Mouse (Mus musculus): ENCODE data around the gene Cd3d. TPM values are rescaled to one million over a fixed set of nuclear protein-coding genes. Genes with fewer than 3 reads are reported as not detected.

The Cd3d gene
- polyA plus RNA-seq, 1 experiment from 2014 or later = not detected

- H3K36me3 ChIP-seq (ENCODE audit: control insufficient read depth, insufficient read depth, low read length) = no peaks in the 10 kb centered on the region
- no peaks in the 10 kb centered on the region for H3K4me1 ChIP-seq (replicated peaks; ENCODE audit: control insufficient read depth, insufficient read depth, low read length)
- H3K27ac ChIP-seq (ENCODE audit: low read depth) = no peak overlapping the region
- H3K9me3 ChIP-seq (ENCODE audit: control insufficient read depth, low read length) = no peaks in the 10 kb centered on the region
- no peak overlapping the region for H3K9ac ChIP-seq (ENCODE audit: low read length)
- H3K4me2 ChIP-seq (ENCODE audit: low read length) = no peak overlapping the region
- DNase-seq (ENCODE audit: low spot score) = no peak
- no peak for ATAC-seq (replicated peaks; ENCODE audit: low FRiP score, low TSS enrichment, low read depth)
- WGBS = 82% methylated on average over 2 of the region's 2 CpGs
- H3K4me3 ChIP-seq (ENCODE audit: low read depth, low read length) = no peak overlapping the region
- no peaks in the 10 kb centered on the region for H3K27me3 ChIP-seq (replicated peaks; ENCODE audit: control insufficient read depth, insufficient read depth, low read length)
Observed at GRCm38 (mm10) chr9:44983001-44983400, 1.4 kb downstream of the Cd3d start.

- Histone ChIP-seq H3K27me3 (replicated peaks; ENCODE audit: control insufficient read depth, insufficient read depth, low read length) (no peaks in the 10 kb centered on the region), H3K4me1 (replicated peaks; ENCODE audit: control insufficient read depth, insufficient read depth, low read length) (no peaks in the 10 kb centered on the region), H3K36me3 (ENCODE audit: control insufficient read depth, insufficient read depth, low read length) (no peaks in the 10 kb centered on the region), H3K4me3 (ENCODE audit: low read depth, low read length) (no peak overlapping the region), H3K9ac (ENCODE audit: low read length) (no peak overlapping the region), H3K27ac (ENCODE audit: low read depth) (no peak overlapping the region), H3K4me2 (ENCODE audit: low read length) (no peak overlapping the region), H3K9me3 (ENCODE audit: control insufficient read depth, low read length) (no peaks in the 10 kb centered on the region)
- no peak for ATAC-seq (replicated peaks; ENCODE audit: low FRiP score, low TSS enrichment, low read depth)
- DNase-seq (ENCODE audit: low spot score) = no peak
- 71% methylated on average over 3 of the region's 3 CpGs for WGBS
Observed at GRCm38 (mm10) chr9:44985721-44986161, 4.2 kb downstream of the Cd3d start.

GRCm38 (mm10) chr9:44986242-44986781 is 4.7 kb downstream of the Cd3d start:
- Histone ChIP-seq H3K27me3 (replicated peaks; ENCODE audit: control insufficient read depth, insufficient read depth, low read length) (no peaks in the 10 kb centered on the region), H3K4me3 (ENCODE audit: low read depth, low read length) (no peak overlapping the region), H3K36me3 (ENCODE audit: control insufficient read depth, insufficient read depth, low read length) (no peaks in the 10 kb centered on the region), H3K27ac (ENCODE audit: low read depth) (no peak overlapping the region), H3K9me3 (ENCODE audit: control insufficient read depth, low read length) (no peaks in the 10 kb centered on the region), H3K4me1 (replicated peaks; ENCODE audit: control insufficient read depth, insufficient read depth, low read length) (no peaks in the 10 kb centered on the region), H3K9ac (ENCODE audit: low read length) (no peak overlapping the region), H3K4me2 (ENCODE audit: low read length) (no peak overlapping the region)
- DNase-seq (ENCODE audit: low spot score) (no peak), ATAC-seq (replicated peaks; ENCODE audit: low FRiP score, low TSS enrichment, low read depth) (no peak)
- 59% methylated on average over 14 of the region's 14 CpGs for WGBS

GRCm38 (mm10) chr9:44986976-44987375 is 5.4 kb downstream of the Cd3d start:
- Histone ChIP-seq H3K4me1 (replicated peaks; ENCODE audit: control insufficient read depth, insufficient read depth, low read length) (no peaks in the 10 kb centered on the region), H3K9me3 (ENCODE audit: control insufficient read depth, low read length) (no peaks in the 10 kb centered on the region), H3K27ac (ENCODE audit: low read depth) (no peak overlapping the region), H3K4me2 (ENCODE audit: low read length) (no peak overlapping the region), H3K9ac (ENCODE audit: low read length) (no peak overlapping the region), H3K27me3 (replicated peaks; ENCODE audit: control insufficient read depth, insufficient read depth, low read length) (no peaks in the 10 kb centered on the region), H3K4me3 (ENCODE audit: low read depth, low read length) (no peak overlapping the region), H3K36me3 (ENCODE audit: control insufficient read depth, insufficient read depth, low read length) (no peaks in the 10 kb centered on the region)
- ATAC-seq (replicated peaks; ENCODE audit: low FRiP score, low TSS enrichment, low read depth) (no peak), DNase-seq (ENCODE audit: low spot score) (no peak)
- WGBS = 62% methylated on average over 5 of the region's 5 CpGs

GRCm38 (mm10) chr9:44991821-44992220 is 10.2 kb downstream of the Cd3d start:
- WGBS = 79% methylated on average over 2 of the region's 2 CpGs
- Histone ChIP-seq H3K27ac (ENCODE audit: low read depth) (no peak overlapping the region), H3K27me3 (replicated peaks; ENCODE audit: control insufficient read depth, insufficient read depth, low read length) (no peaks in the 10 kb centered on the region), H3K9ac (ENCODE audit: low read length) (no peak overlapping the region), H3K4me2 (ENCODE audit: low read length) (no peak overlapping the region), H3K4me3 (ENCODE audit: low read depth, low read length) (no peak overlapping the region), H3K4me1 (replicated peaks; ENCODE audit: control insufficient read depth, insufficient read depth, low read length) (no peaks in the 10 kb centered on the region), H3K36me3 (ENCODE audit: control insufficient read depth, insufficient read depth, low read length) (no peaks in the 10 kb centered on the region), H3K9me3 (ENCODE audit: control insufficient read depth, low read length) (no peaks in the 10 kb centered on the region)
- DNase-seq (ENCODE audit: low spot score) = no peak
- ATAC-seq (replicated peaks; ENCODE audit: low FRiP score, low TSS enrichment, low read depth) = no peak

GRCm38 (mm10) chr9:44992271-44992670 is 10.7 kb downstream of the Cd3d start:
- no peak for DNase-seq (ENCODE audit: low spot score)
- Histone ChIP-seq H3K9me3 (ENCODE audit: control insufficient read depth, low read length) (no peaks in the 10 kb centered on the region), H3K4me1 (replicated peaks; ENCODE audit: control insufficient read depth, insufficient read depth, low read length) (no peaks in the 10 kb centered on the region), H3K4me2 (ENCODE audit: low read length) (no peak overlapping the region), H3K4me3 (ENCODE audit: low read depth, low read length) (no peak overlapping the region), H3K27me3 (replicated peaks; ENCODE audit: control insufficient read depth, insufficient read depth, low read length) (no peaks in the 10 kb centered on the region), H3K27ac (ENCODE audit: low read depth) (no peak overlapping the region), H3K36me3 (ENCODE audit: control insufficient read depth, insufficient read depth, low read length) (no peaks in the 10 kb centered on the region), H3K9ac (ENCODE audit: low read length) (no peak overlapping the region)
- ATAC-seq (replicated peaks; ENCODE audit: low FRiP score, low TSS enrichment, low read depth) = no peak

- H3K36me3 ChIP-seq (ENCODE audit: control insufficient read depth, insufficient read depth, low read length) = no peaks in the 10 kb centered on the region
- ATAC-seq (replicated peaks; ENCODE audit: low FRiP score, low TSS enrichment, low read depth) = no peak
- no peak overlapping the region for H3K4me3 ChIP-seq (ENCODE audit: low read depth, low read length)
- H3K9ac ChIP-seq (ENCODE audit: low read length) = no peak overlapping the region
- H3K4me1 ChIP-seq (replicated peaks; ENCODE audit: control insufficient read depth, insufficient read depth, low read length) = no peaks in the 10 kb centered on the region
- no peak overlapping the region for H3K27ac ChIP-seq (ENCODE audit: low read depth)
- 77% methylated on average over 2 of the region's 2 CpGs for WGBS
- no peaks in the 10 kb centered on the region for H3K27me3 ChIP-seq (replicated peaks; ENCODE audit: control insufficient read depth, insufficient read depth, low read length)
- no peaks in the 10 kb centered on the region for H3K9me3 ChIP-seq (ENCODE audit: control insufficient read depth, low read length)
- no peak for DNase-seq (ENCODE audit: low spot score)
- H3K4me2 ChIP-seq (ENCODE audit: low read length) = no peak overlapping the region
Observed at GRCm38 (mm10) chr9:44993268-44993667, 11.7 kb downstream of the Cd3d start.

- no peak for DNase-seq (ENCODE audit: low spot score)
Observed at GRCm38 (mm10) chr9:44994962-44995361, 13.4 kb downstream of the Cd3d start.

GRCm38 (mm10) chr9:44996590-44996989 is 15.0 kb downstream of the Cd3d start:
- no peak overlapping the region for H3K27ac ChIP-seq (ENCODE audit: low read depth)
- no peak for ATAC-seq (replicated peaks; ENCODE audit: low FRiP score, low TSS enrichment, low read depth)
- no peak overlapping the region for H3K4me2 ChIP-seq (ENCODE audit: low read length)
- 92% methylated on average over 7 of the region's 7 CpGs for WGBS
- H3K9ac ChIP-seq (ENCODE audit: low read length) = no peak overlapping the region
- H3K4me3 ChIP-seq (ENCODE audit: low read depth, low read length) = no peak overlapping the region
- no peak for DNase-seq (ENCODE audit: low spot score)
- H3K9me3 ChIP-seq (ENCODE audit: control insufficient read depth, low read length) = no peaks in the 10 kb centered on the region
- H3K36me3 ChIP-seq (ENCODE audit: control insufficient read depth, insufficient read depth, low read length) = no peaks in the 10 kb centered on the region
- no peaks in the 10 kb centered on the region for H3K4me1 ChIP-seq (replicated peaks; ENCODE audit: control insufficient read depth, insufficient read depth, low read length)
- H3K27me3 ChIP-seq (replicated peaks; ENCODE audit: control insufficient read depth, insufficient read depth, low read length) = 0 out of 2 replicates have a peak, but pooled peaks cover 1% of the 10 kb centered on the region

More at GRCm38 (mm10) chr9:44994962-44995361, 13.4 kb downstream of the Cd3d start:
- no peak for ATAC-seq (replicated peaks; ENCODE audit: low FRiP score, low TSS enrichment, low read depth)
- 64% methylated on average over 4 of the region's 4 CpGs for WGBS
- Histone ChIP-seq H3K4me1 (replicated peaks; ENCODE audit: control insufficient read depth, insufficient read depth, low read length) (no peaks in the 10 kb centered on the region), H3K36me3 (ENCODE audit: control insufficient read depth, insufficient read depth, low read length) (no peaks in the 10 kb centered on the region), H3K27me3 (replicated peaks; ENCODE audit: control insufficient read depth, insufficient read depth, low read length) (no peaks in the 10 kb centered on the region), H3K27ac (ENCODE audit: low read depth) (no peak overlapping the region), H3K9me3 (ENCODE audit: control insufficient read depth, low read length) (no peaks in the 10 kb centered on the region), H3K4me3 (ENCODE audit: low read depth, low read length) (no peak overlapping the region), H3K4me2 (ENCODE audit: low read length) (no peak overlapping the region), H3K9ac (ENCODE audit: low read length) (no peak overlapping the region)

All from intestine, embryonic 14.5 days (tissue).